Mouse (Mus musculus): ENCODE measurements around the gene Mapkapk2.

GRCm38 (mm10) chr1:131083609-131084008, 14.0 kb downstream of the Mapkapk2 start:
- TF ChIP-seq CTCF (IDR thresholded peaks at IDR 0.05; ENCODE audit: low read depth): no peak
- TF ChIP-seq EP300 (optimal IDR thresholded peaks at IDR 0.05): no peak
